Mouse (Mus musculus): ENCODE data around the gene Abat. TPM values are rescaled to one million over a fixed set of nuclear protein-coding genes. Genes with fewer than 3 reads are reported as not detected.

Gene Abat
- polyA plus RNA-seq, 1 experiment from 2014 or later = 41.2 TPM

- no peak overlapping the region for H3K4me2 ChIP-seq
- H3K9me3 ChIP-seq = no peaks in the 10 kb centered on the region
- H3K4me1 ChIP-seq = peaks cover 57% of the 10 kb centered on the region
- H3K9ac ChIP-seq = 0 out of 2 replicates have a peak overlapping the region, but pooled peaks have one; percentile 4
- no peak for ATAC-seq (ENCODE audit: extremely low read depth, insufficient number of reproducible peaks, low FRiP score, low TSS enrichment)
- H3K36me3 ChIP-seq = peaks cover 56% of the 10 kb centered on the region
- H3K27ac ChIP-seq (replicated peaks) = peak overlapping the region; percentile 24; the same call in 1 of the 2 replicates
- no peak overlapping the region for H3K4me3 ChIP-seq
- H3K27me3 ChIP-seq (replicated peaks) = no peaks in the 10 kb centered on the region
- WGBS = 81% methylated on average over 24 of the region's 24 CpGs
These were observed 150.6 kb downstream of the Abat start for GRCm38 (mm10) chr16:8663606-8664539.

GRCm38 (mm10) chr16:8665367-8665766, 152.1 kb downstream of the Abat start:
- Histone ChIP-seq H3K9ac (no peak overlapping the region), H3K4me3 (no peak overlapping the region), H3K36me3 (peaks cover 45% of the 10 kb centered on the region), H3K27ac (replicated peaks) (no peak overlapping the region; the same call in 1 of the 2 replicates), H3K4me2 (no peak overlapping the region), H3K4me1 (peaks cover 72% of the 10 kb centered on the region), H3K27me3 (replicated peaks) (no peaks in the 10 kb centered on the region), H3K9me3 (no peaks in the 10 kb centered on the region)
- WGBS = 82% methylated on average over 5 of the region's 5 CpGs
- ATAC-seq (ENCODE audit: extremely low read depth, insufficient number of reproducible peaks, low FRiP score, low TSS enrichment) = no peak

- Histone ChIP-seq H3K9me3 (no peaks in the 10 kb centered on the region), H3K9ac (peak overlapping the region; percentile 63), H3K4me3 (no peak overlapping the region), H3K27ac (replicated peaks) (peak overlapping the region; percentile 73), H3K4me2 (peak overlapping the region; percentile 33), H3K4me1 (peaks cover 83% of the 10 kb centered on the region), H3K36me3 (peaks cover 34% of the 10 kb centered on the region), H3K27me3 (replicated peaks) (no peaks in the 10 kb centered on the region)
- no peak; the same call in 1 of the 2 replicates for ATAC-seq (ENCODE audit: extremely low read depth, insufficient number of reproducible peaks, low FRiP score, low TSS enrichment)
- 10% methylated on average over 2 of the region's 2 CpGs for WGBS
These were observed 153.2 kb downstream of the Abat start for GRCm38 (mm10) chr16:8666452-8666851.

GRCm38 (mm10) chr16:8667261-8667660, 154.0 kb downstream of the Abat start:
- no peaks in the 10 kb centered on the region for H3K9me3 ChIP-seq
- H3K36me3 ChIP-seq = peaks cover 26% of the 10 kb centered on the region
- H3K27me3 ChIP-seq (replicated peaks) = no peaks in the 10 kb centered on the region
- H3K4me3 ChIP-seq = no peak overlapping the region
- peak overlapping the region; percentile 73 for H3K27ac ChIP-seq (replicated peaks)
- no peak for ATAC-seq (ENCODE audit: extremely low read depth, insufficient number of reproducible peaks, low FRiP score, low TSS enrichment)
- peaks cover 85% of the 10 kb centered on the region for H3K4me1 ChIP-seq
- H3K9ac ChIP-seq = peak overlapping the region; percentile 63
- WGBS = 64% methylated on average over 7 of the region's 7 CpGs
- H3K4me2 ChIP-seq = peak overlapping the region; percentile 27

- no peak for ATAC-seq (ENCODE audit: extremely low read depth, insufficient number of reproducible peaks, low FRiP score, low TSS enrichment)
- peaks cover 89% of the 10 kb centered on the region for H3K4me1 ChIP-seq
- 55% methylated on average over 4 of the region's 4 CpGs for WGBS
These were observed 154.6 kb downstream of the Abat start for GRCm38 (mm10) chr16:8667814-8668213.

GRCm38 (mm10) chr16:8668386-8668785, 155.2 kb downstream of the Abat start:
- H3K4me1 ChIP-seq = peaks cover 83% of the 10 kb centered on the region
- peak overlapping the region; percentile 79 for H3K4me2 ChIP-seq
- peaks cover 15% of the 10 kb centered on the region for H3K36me3 ChIP-seq
- H3K4me3 ChIP-seq = no peak overlapping the region
- ATAC-seq (ENCODE audit: extremely low read depth, insufficient number of reproducible peaks, low FRiP score, low TSS enrichment) = no peak
- 51% methylated on average over 2 of the region's 2 CpGs for WGBS
- H3K27ac ChIP-seq (replicated peaks) = peak overlapping the region; percentile 73
- H3K9me3 ChIP-seq = no peaks in the 10 kb centered on the region
- peak overlapping the region; percentile 82 for H3K9ac ChIP-seq
- H3K27me3 ChIP-seq (replicated peaks) = peaks cover 5% of the 10 kb centered on the region

More at GRCm38 (mm10) chr16:8667814-8668213, 154.6 kb downstream of the Abat start:
- Histone ChIP-seq H3K27me3 (replicated peaks) (no peaks in the 10 kb centered on the region), H3K4me2 (peak overlapping the region; percentile 27; the same call in 1 of the 2 replicates), H3K27ac (replicated peaks) (peak overlapping the region; percentile 73), H3K4me3 (no peak overlapping the region), H3K9me3 (no peaks in the 10 kb centered on the region), H3K36me3 (peaks cover 21% of the 10 kb centered on the region), H3K9ac (peak overlapping the region; percentile 63)

GRCm38 (mm10) chr16:8669432-8669831, 156.2 kb downstream of the Abat start:
- Histone ChIP-seq H3K27me3 (replicated peaks) (peaks cover 8% of the 10 kb centered on the region), H3K4me1 (peaks cover 80% of the 10 kb centered on the region), H3K4me2 (peak overlapping the region; percentile 79), H3K9ac (peak overlapping the region; percentile 82), H3K9me3 (no peaks in the 10 kb centered on the region), H3K36me3 (peaks cover 7% of the 10 kb centered on the region), H3K4me3 (peak overlapping the region; percentile 69), H3K27ac (replicated peaks) (peak overlapping the region; percentile 73)
- no peak for ATAC-seq (ENCODE audit: extremely low read depth, insufficient number of reproducible peaks, low FRiP score, low TSS enrichment)
- 57% methylated on average over 5 of the region's 5 CpGs for WGBS

- peaks cover 8% of the 10 kb centered on the region for H3K27me3 ChIP-seq (replicated peaks)
- ATAC-seq (ENCODE audit: extremely low read depth, insufficient number of reproducible peaks, low FRiP score, low TSS enrichment) = no peak
- 11% methylated on average over 14 of the region's 15 CpGs for WGBS
- peak overlapping the region; percentile 85 for H3K27ac ChIP-seq (replicated peaks)
- H3K4me3 ChIP-seq = peak overlapping the region; percentile 69
- no peaks in the 10 kb centered on the region for H3K9me3 ChIP-seq
- peaks cover 7% of the 10 kb centered on the region for H3K36me3 ChIP-seq
- H3K4me2 ChIP-seq = peak overlapping the region; percentile 79
- peaks cover 72% of the 10 kb centered on the region for H3K4me1 ChIP-seq
- H3K9ac ChIP-seq = peak overlapping the region; percentile 82
These were observed 157.1 kb downstream of the Abat start for GRCm38 (mm10) chr16:8670041-8671035.

Small RNA genes within 50 kb of the gene (microRNA-seq; reads per million reads assigned to microRNA genes)
- not detected for gene Gm22137

Other genes with a start within 250 kb of the Abat start
- not detected in 2 replicates for gene Tmem114, start 88.3 kb upstream of the Abat start, polyA plus RNA-seq (2015; fragmentation: Nextera tagmentation; extraction: Ambion mirVana)
- 33.4 and 41.6 TPM in 2 replicates for gene Mettl22, start 42.6 kb upstream of the Abat start, polyA plus RNA-seq (2015; fragmentation: Nextera tagmentation; extraction: Ambion mirVana)
- 38.1 and 42.2 TPM in 2 replicates for gene Pmm2, start 124.2 kb downstream of the Abat start, polyA plus RNA-seq (2015; fragmentation: Nextera tagmentation; extraction: Ambion mirVana)
- gene Tmem186, start 124.3 kb downstream of the Abat start, polyA plus RNA-seq (2015; fragmentation: Nextera tagmentation; extraction: Ambion mirVana) = 15.3 and 16.9 TPM in 2 replicates
- gene Carhsp1, start 158.7 kb downstream of the Abat start, polyA plus RNA-seq (2015; fragmentation: Nextera tagmentation; extraction: Ambion mirVana) = 87.2 and 90.0 TPM in 2 replicates
- not detected in 2 replicates for gene Gm5767, start 167.3 kb downstream of the Abat start, polyA plus RNA-seq (2015; fragmentation: Nextera tagmentation; extraction: Ambion mirVana)

All from heart, embryonic 13.5 days (tissue).